Mouse (Mus musculus): ENCODE measurements at regions not wholly inside any gene's neighbourhood (a gene's known extent, or its start where the extent isn't known, plus 50 kb on each side); places are given as distances from the start of the nearest gene placed in this dataset.

- peak; percentile 30 for DNase-seq
These were observed 58.9 kb upstream of the Fam92a start for GRCm38 (mm10) chr4:12230731-12231130.

Measured in thymus, postnatal 4 days (tissue).